Mouse (Mus musculus): ENCODE measurements around the gene Dpp8. TPM values are rescaled to one million over a fixed set of nuclear protein-coding genes. Genes with fewer than 3 reads are reported as not detected.
"Not testable (repeated sequence)": the region's sequence is repeated elsewhere in the genome, so short reads cannot be mapped to it uniquely, and the experiment has no call there.

Dpp8 gene
- 10 to 100 TPM; 58.1 to 64.9 TPM for total RNA-seq (2021)

GRCm38 (mm10) chr9:65032269-65033108, at the start of gene Dpp8:
Gene Dpp8 (plus strand): TSS chr9:65032414.
- peak; percentile 94 for DNase-seq
- intact Hi-C loops (cut with DNase I), result loop anchor here (5.0 kb wide), 2 partner anchors 90 to 165 kb away; partner anchors contain the start of gene Parp16

- no peak for DNase-seq
These were observed 47.0 kb upstream of the Dpp8 start for GRCm38 (mm10) chr9:64985037-64985794.

GRCm38 (mm10) chr9:64985807-64986206, 46.4 kb upstream of the Dpp8 start:
- no peak for DNase-seq
- intact Hi-C loops (cut with DNase I), result no loop called here

More at GRCm38 (mm10) chr9:64985037-64985794, 47.0 kb upstream of the Dpp8 start:
- intact Hi-C loops (cut with DNase I), result no loop called here

GRCm38 (mm10) chr9:64987651-64988050, 44.6 kb upstream of the Dpp8 start:
- intact Hi-C loops (cut with DNase I), result no loop called here
- DNase-seq, result no peak

GRCm38 (mm10) chr9:64988443-64988842, 43.8 kb upstream of the Dpp8 start:
- no peak for DNase-seq
- intact Hi-C loops (cut with DNase I), result no loop called here

- intact Hi-C loops (cut with DNase I), result no loop called here
- no peak for DNase-seq
These were observed 41.9 kb upstream of the Dpp8 start for GRCm38 (mm10) chr9:64990291-64990690.

GRCm38 (mm10) chr9:64995464-64995863, 36.8 kb upstream of the Dpp8 start:
- intact Hi-C loops (cut with DNase I); DNase-seq: not testable (repeated sequence)

GRCm38 (mm10) chr9:65001481-65001880, 30.7 kb upstream of the Dpp8 start:
- DNase-seq, result no peak

GRCm38 (mm10) chr9:65005737-65006136, 26.5 kb upstream of the Dpp8 start:
- intact Hi-C loops (cut with DNase I), result no loop called here
- no peak for DNase-seq

More at GRCm38 (mm10) chr9:65001481-65001880, 30.7 kb upstream of the Dpp8 start:
- intact Hi-C loops (cut with DNase I), result no loop called here

- intact Hi-C loops (cut with DNase I), result no loop called here
These were observed 21.6 kb upstream of the Dpp8 start for GRCm38 (mm10) chr9:65010632-65011031.

GRCm38 (mm10) chr9:65011304-65011703, 20.9 kb upstream of the Dpp8 start:
- peak in 1 of 2 experiments; percentile 27 for DNase-seq

More at GRCm38 (mm10) chr9:65010632-65011031, 21.6 kb upstream of the Dpp8 start:
- no peak for DNase-seq

GRCm38 (mm10) chr9:65015461-65016222, 16.6 kb upstream of the Dpp8 start:
- intact Hi-C loops (cut with DNase I), result no loop called here
- DNase-seq, result no peak

More at GRCm38 (mm10) chr9:65011304-65011703, 20.9 kb upstream of the Dpp8 start:
- intact Hi-C loops (cut with DNase I), result no loop called here

GRCm38 (mm10) chr9:65016241-65016977, 15.8 kb upstream of the Dpp8 start:
- DNase-seq, result no peak
- intact Hi-C loops (cut with DNase I), result no loop called here

- DNase-seq, result no peak
- intact Hi-C loops (cut with DNase I), result no loop called here
These were observed 15.0 kb upstream of the Dpp8 start for GRCm38 (mm10) chr9:65016978-65017827.

- intact Hi-C loops (cut with DNase I), result no loop called here
- DNase-seq, result no peak
These were observed 14.3 kb upstream of the Dpp8 start for GRCm38 (mm10) chr9:65017896-65018295.

- no peak for DNase-seq
- intact Hi-C loops (cut with DNase I), result no loop called here
These were observed 13.6 kb upstream of the Dpp8 start for GRCm38 (mm10) chr9:65018588-65019121.

GRCm38 (mm10) chr9:65019146-65019545, 13.1 kb upstream of the Dpp8 start:
- intact Hi-C loops (cut with DNase I), result no loop called here
- no peak for DNase-seq

- intact Hi-C loops (cut with DNase I), result no loop called here
- no peak for DNase-seq
These were observed 12.1 kb upstream of the Dpp8 start for GRCm38 (mm10) chr9:65020128-65020527.

All from heart, postnatal 36 days (tissue).